Mouse (Mus musculus) myocyte (in vitro differentiated cells): ENCODE data around the gene Hectd3. TPM values are rescaled to one million over a fixed set of nuclear protein-coding genes. Genes with fewer than 3 reads are reported as not detected.

Experiments
- H3K27me3 ChIP-seq: one replicate; pipeline ENCODE4 v1.6.1; 2011; ENCODE audit not compliant: control insufficient read depth, insufficient read depth, insufficient read length
- H3K36me3 ChIP-seq: one replicate; pipeline ENCODE4 v1.6.1; 2011; ENCODE audit not compliant: control insufficient read depth, insufficient read depth
- H3K4me2 ChIP-seq: one replicate; pipeline ENCODE4 v1.6.1; 2011; ENCODE audit warnings: low read depth, control low read depth
- H3K4me3 ChIP-seq: one replicate; pipeline ENCODE4 v1.5.1; 2011; ENCODE audit warnings: mild to moderate bottlenecking, control low read depth, moderate library complexity
- H3K79me2 ChIP-seq: one replicate; pipeline ENCODE4 v1.6.1; 2011; ENCODE audit not compliant: control insufficient read depth, insufficient read depth
- H3ac ChIP-seq: one replicate; pipeline ENCODE4 v1.6.1; 2011; ENCODE audit not compliant: control insufficient read depth, insufficient read length
- CEBPB ChIP-seq: IDR thresholded peaks from 2 replicates; pipeline ENCODE4 v1.6.1; 2011; ENCODE audit warnings: mild to moderate bottlenecking, moderate library complexity; ENCODE audit not compliant: poor library complexity, insufficient read depth, severe bottlenecking
- E2F4 ChIP-seq: IDR thresholded peaks from one replicate; pipeline ENCODE4 v1.6.1; 2011; ENCODE audit warnings: mild to moderate bottlenecking, control low read depth, moderate library complexity; ENCODE audit not compliant: insufficient read depth
- MAX ChIP-seq: IDR thresholded peaks from one replicate; pipeline ENCODE4 v1.6.1; 2011; ENCODE audit warnings: low read depth, mild to moderate bottlenecking, control low read depth
- MYOD1 ChIP-seq, 3 experiments: IDR thresholded peaks; one replicate each; pipeline ENCODE4 v1.6.1; 2011; ENCODE audit warnings: control low read depth in 2 of 3, low read depth in 2 of 3, mild to moderate bottlenecking in 2 of 3, moderate library complexity in 1 of 3; ENCODE audit not compliant: insufficient read length in 2 of 3, control insufficient read depth in 1 of 3
- MYOG ChIP-seq, 3 experiments: IDR thresholded peaks; one replicate each; pipeline ENCODE4 v1.6.1; 2011; ENCODE audit warnings: control low read depth in 2 of 3, low read depth in 2 of 3, mild to moderate bottlenecking in 2 of 3; ENCODE audit not compliant: insufficient read length in 2 of 3, control insufficient read depth in 1 of 3, insufficient read depth in 1 of 3
- POLR2A ChIP-seq: IDR thresholded peaks from one replicate; pipeline ENCODE4 v1.6.1; 2011; ENCODE audit warnings: low read depth, mild to moderate bottlenecking, control low read depth, moderate library complexity; ENCODE audit not compliant: insufficient read length
- POLR2AphosphoS2 ChIP-seq: IDR thresholded peaks from one replicate; pipeline ENCODE4 v1.6.1; 2011; ENCODE audit warnings: low read depth, control low read depth; ENCODE audit not compliant: insufficient read length
- REST ChIP-seq: IDR thresholded peaks from one replicate; pipeline ENCODE4 v1.6.1; 2011; ENCODE audit warnings: mild to moderate bottlenecking, control low read depth, moderate library complexity; ENCODE audit not compliant: insufficient read depth, insufficient read length
- SRF ChIP-seq: IDR thresholded peaks from one replicate; pipeline ENCODE4 v1.6.1; 2011; ENCODE audit warnings: low read depth; ENCODE audit not compliant: control insufficient read depth, insufficient read length
- TCF12 ChIP-seq: IDR thresholded peaks from one replicate; pipeline ENCODE4 v1.6.1; 2011; ENCODE audit warnings: mild to moderate bottlenecking, control low read depth; ENCODE audit not compliant: poor library complexity, insufficient read depth, severe bottlenecking
- TCF3 ChIP-seq: IDR thresholded peaks from one replicate; pipeline ENCODE4 v1.6.1; 2011; ENCODE audit warnings: low read depth, control low read depth; ENCODE audit not compliant: insufficient read length
- USF1 ChIP-seq: IDR thresholded peaks from one replicate; pipeline ENCODE4 v1.6.1; 2011; ENCODE audit warnings: low read depth, mild to moderate bottlenecking, control low read depth, moderate library complexity
- polyA plus RNA-seq: library from polyadenylated mRNA; unstranded; fragments of >200 nt; fragmentation: generic; extraction: Trizol; gene quantifications from one replicate; pipeline ENCODE4 v1.2.1, GENCODE M21; 2012; ENCODE audit warnings: missing spikeins

The Hectd3 gene
- polyA plus RNA-seq, 1 experiment: 28.7 TPM

- TF ChIP-seq TCF3: no peak
- TF ChIP-seq REST: no peak
- no peak for TF ChIP-seq MYOG (IDR thresholded peaks at IDR 0.05; ENCODE audit: control insufficient read depth in 1 of 3, insufficient read depth in 1 of 3, insufficient read length in 2 of 3, low read depth in 2 of 3)
- no peak for TF ChIP-seq E2F4
- TF ChIP-seq SRF: no peak
- TF ChIP-seq USF1: no peak
- TF ChIP-seq CEBPB: no peak
- no peak for TF ChIP-seq MAX
- TF ChIP-seq POLR2AphosphoS2: no peak
- TF ChIP-seq TCF12: no peak
- no peak for TF ChIP-seq MYOD1 (IDR thresholded peaks at IDR 0.05; ENCODE audit: control insufficient read depth in 1 of 3, insufficient read length in 2 of 3, low read depth in 2 of 3)
- no peak for TF ChIP-seq POLR2A
- Histone ChIP-seq H3K36me3 (no peaks in the 10 kb centered on the region), H3K79me2 (no peaks in the 10 kb centered on the region), H3K4me2 (peak overlapping the region; percentile 38), H3K27me3 (no peaks in the 10 kb centered on the region), H3K4me3 (no peak overlapping the region), H3ac (no peak overlapping the region)
These were observed 18.5 kb downstream of the Hectd3 start for GRCm38 (mm10) chr4:117013596-117013995.

DNA sequence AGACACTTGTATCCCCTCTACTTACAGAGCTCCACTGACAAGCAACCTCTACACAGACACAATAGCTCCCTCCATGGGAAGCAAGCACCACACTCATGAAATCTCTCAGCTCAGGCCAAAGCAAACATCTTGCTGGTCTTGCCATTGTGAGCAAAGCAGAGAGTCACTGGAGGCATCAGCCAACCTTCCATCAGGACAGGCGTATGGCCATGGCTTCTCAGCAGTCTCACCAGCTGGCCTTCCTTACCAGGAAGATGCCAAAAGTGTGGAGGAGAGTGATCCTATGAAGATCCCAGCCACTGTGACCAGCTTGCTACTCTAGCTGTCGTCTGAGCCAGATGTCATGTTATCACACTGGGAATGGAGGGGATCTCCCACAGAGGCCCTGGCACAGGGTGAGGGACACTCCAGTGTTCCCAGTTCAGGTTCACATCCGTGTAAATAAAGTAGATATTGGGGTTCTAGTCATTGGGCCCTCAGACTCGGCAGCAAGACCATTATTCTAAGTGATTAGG is 19.8 kb downstream of the Hectd3 start:
- H3ac ChIP-seq: no peak overlapping the region
- TF ChIP-seq CEBPB: no peak
- no peak for TF ChIP-seq TCF3
- no peak for TF ChIP-seq REST
- no peak for TF ChIP-seq SRF
- TF ChIP-seq USF1: no peak
- TF ChIP-seq TCF12: no peak
- no peak for TF ChIP-seq MYOD1 (IDR thresholded peaks at IDR 0.05; ENCODE audit: control insufficient read depth in 1 of 3, insufficient read length in 2 of 3, low read depth in 2 of 3)
- no peak for TF ChIP-seq MYOG (IDR thresholded peaks at IDR 0.05; ENCODE audit: control insufficient read depth in 1 of 3, insufficient read depth in 1 of 3, insufficient read length in 2 of 3, low read depth in 2 of 3)
- no peak for TF ChIP-seq E2F4
- no peak overlapping the region for H3K4me3 ChIP-seq
- peaks cover 3% of the 10 kb centered on the region for H3K79me2 ChIP-seq
- no peaks in the 10 kb centered on the region for H3K27me3 ChIP-seq
- no peak overlapping the region for H3K4me2 ChIP-seq
- no peaks in the 10 kb centered on the region for H3K36me3 ChIP-seq

DNA sequence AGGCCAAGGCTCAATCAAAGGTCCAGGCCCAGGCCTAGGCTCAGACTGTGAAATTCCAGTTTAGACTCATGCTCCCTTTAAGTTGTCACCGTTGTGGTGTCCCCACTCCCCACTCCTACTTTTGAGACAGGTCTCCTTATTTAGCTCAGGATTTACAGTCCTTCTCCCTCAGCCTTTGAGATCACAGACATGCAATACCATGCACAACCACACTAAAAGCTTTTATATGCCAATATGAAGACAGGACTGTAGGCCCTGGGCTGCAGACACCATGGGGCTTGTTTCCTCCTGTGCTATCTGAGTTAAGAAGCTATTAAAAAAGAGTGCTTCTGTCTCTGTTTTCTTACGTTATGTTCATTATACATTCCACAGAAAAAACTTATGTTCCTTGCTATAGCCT is 22.6 kb downstream of the Hectd3 start:
- H3ac ChIP-seq: no peak overlapping the region
- no peaks in the 10 kb centered on the region for H3K27me3 ChIP-seq
- H3K79me2 ChIP-seq: peaks cover 11% of the 10 kb centered on the region
- peaks cover 7% of the 10 kb centered on the region for H3K36me3 ChIP-seq
- H3K4me3 ChIP-seq: no peak overlapping the region
- no peak overlapping the region for H3K4me2 ChIP-seq
- TF ChIP-seq TCF3 (no peak), MAX (no peak), POLR2AphosphoS2 (no peak), SRF (no peak)

DNA sequence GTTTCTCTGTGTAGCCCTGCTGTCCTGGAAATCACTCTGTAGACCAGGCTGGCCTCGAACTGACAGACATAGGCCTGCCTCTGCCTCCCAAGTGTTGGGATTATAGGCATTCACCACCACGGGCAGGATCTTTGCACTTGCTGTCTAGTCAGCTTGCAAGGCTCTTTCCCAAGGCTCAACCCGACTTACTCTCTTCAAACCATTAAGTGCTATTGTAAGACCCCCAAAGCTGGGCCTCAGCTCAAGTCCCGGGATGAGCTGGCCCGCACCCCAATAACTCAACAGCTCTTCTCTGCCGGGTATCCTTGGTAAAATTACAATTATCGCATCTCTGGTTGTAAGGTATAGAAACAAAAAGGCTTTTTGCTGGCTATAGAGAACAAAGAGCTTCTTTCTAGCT is 23.2 kb downstream of the Hectd3 start:
- Histone ChIP-seq H3K4me3 (peak overlapping the region; percentile 76), H3K27me3 (no peaks in the 10 kb centered on the region), H3K79me2 (peaks cover 11% of the 10 kb centered on the region), H3K4me2 (no peak overlapping the region), H3ac (no peak overlapping the region), H3K36me3 (peaks cover 10% of the 10 kb centered on the region)
- no peak for TF ChIP-seq MYOG (IDR thresholded peaks at IDR 0.05; ENCODE audit: control insufficient read depth in 1 of 3, insufficient read depth in 1 of 3, insufficient read length in 2 of 3, low read depth in 2 of 3)
- TF ChIP-seq TCF12: no peak
- no peak for TF ChIP-seq REST
- no peak for TF ChIP-seq POLR2A
- no peak for TF ChIP-seq POLR2AphosphoS2
- no peak for TF ChIP-seq USF1
- no peak for TF ChIP-seq E2F4
- TF ChIP-seq MAX: no peak

GRCm38 (mm10) chr4:117019206-117020134 is 24.4 kb downstream of the Hectd3 start, which contains the start of gene Eif2b3:
TSS of gene Eif2b3 (plus strand) at chr4:117019402.
- Histone ChIP-seq H3ac (peak within 1 kb of the TSS; percentile 97), H3K79me2 (peaks cover 11% of the 10 kb centered on the region), H3K27me3 (no peaks in the 10 kb centered on the region), H3K4me3 (peak within 1 kb of the TSS; percentile 76), H3K4me2 (peak within 1 kb of the TSS; percentile 79), H3K36me3 (peaks cover 14% of the 10 kb centered on the region)
- TF ChIP-seq CEBPB: no peak
- TF ChIP-seq TCF3: no peak
- peak; percentile 81 for TF ChIP-seq SRF
- TF ChIP-seq POLR2A: peak; percentile 93
- TF ChIP-seq MYOD1 (IDR thresholded peaks at IDR 0.05; ENCODE audit: control insufficient read depth in 1 of 3, insufficient read length in 2 of 3, low read depth in 2 of 3): no peak
- TF ChIP-seq MYOG (IDR thresholded peaks at IDR 0.05; ENCODE audit: control insufficient read depth in 1 of 3, insufficient read depth in 1 of 3, insufficient read length in 2 of 3, low read depth in 2 of 3): peak in 1 of 3 experiments; percentile 43
- peak; percentile 90 for TF ChIP-seq POLR2AphosphoS2
